Mouse (Mus musculus) embryonic facial prominence, embryonic 11.5 days (tissue): ENCODE results near the gene Crtac1. TPM values are rescaled to one million over a fixed set of nuclear protein-coding genes. Genes with fewer than 3 reads are reported as not detected.

Source experiments
- ATAC-seq: fragments of 200-750 bp; cut with Nextera tagmentation; replicated peaks from 2 replicates; pipeline ENCODE4 v1.8.0; 2017; ENCODE audit warnings: low read depth; ENCODE audit not compliant: insufficient number of reproducible peaks, low FRiP score, low TSS enrichment
- DNase-seq: peaks from one replicate; pipeline ENCODE4 v3.0.0-alpha.2; 2015; ENCODE audit warnings: low spot score
- H3K27ac ChIP-seq: fragments of 300-500 bp; sonication (generic); replicated peaks from 2 replicates; pipeline ENCODE4 v1.5.1; 2014; ENCODE audit warnings: mild to moderate bottlenecking, low read depth, low read length, control low read depth
- H3K27me3 ChIP-seq: fragments of 300-500 bp; sonication (generic); 2 replicates; pipeline ENCODE4 v1.6.1; 2014; ENCODE audit warnings: mild to moderate bottlenecking, low read length, moderate library complexity, mixed read lengths; ENCODE audit not compliant: control insufficient read depth, insufficient read depth
- H3K36me3 ChIP-seq: fragments of 300-500 bp; sonication (generic); replicated peaks from 2 replicates; pipeline ENCODE4 v1.6.1; 2014; ENCODE audit warnings: low read depth, mild to moderate bottlenecking, low read length, moderate library complexity, mixed read lengths; ENCODE audit not compliant: control insufficient read depth, insufficient read depth
- H3K4me1 ChIP-seq: fragments of 300-500 bp; sonication (generic); 2 replicates; pipeline ENCODE4 v1.6.1; 2014; ENCODE audit warnings: low read length, mixed read lengths; ENCODE audit not compliant: control insufficient read depth, insufficient read depth
- H3K4me2 ChIP-seq: fragments of 300-500 bp; sonication (generic); 2 replicates; pipeline ENCODE4 v1.6.1; 2014; ENCODE audit warnings: low read depth, mild to moderate bottlenecking, control low read depth, low read length, moderate library complexity
- H3K4me3 ChIP-seq: fragments of 300-500 bp; sonication (generic); 2 replicates; pipeline ENCODE4 v1.5.1; 2014; ENCODE audit warnings: low read depth, low read length, control low read depth
- H3K9ac ChIP-seq: fragments of 300-500 bp; sonication (generic); replicated peaks from 2 replicates; pipeline ENCODE4 v1.6.1; 2014; ENCODE audit warnings: mild to moderate bottlenecking, control low read depth, low read length
- H3K9me3 ChIP-seq: fragments of 300-500 bp; sonication (generic); replicated peaks from 2 replicates; pipeline ENCODE4 v1.6.1; 2016; ENCODE audit warnings: mild to moderate bottlenecking, low read length, inconsistent platforms, mixed read lengths; ENCODE audit not compliant: control insufficient read depth
- WGBS: fragments of 180-500 bp; shearing (Covaris S2); extraction: QIAGEN DNeasy Blood & Tissue Kit; methylation state at CpG from one replicate; pipeline ENCODE4 v1.1.7; 2014; 5-methylcytosine and 5-hydroxymethylcytosine counted together
- polyA plus RNA-seq: library from polyadenylated mRNA; unstranded; fragments of >200 nt; fragmentation: Nextera tagmentation; extraction: Ambion mirVana; gene quantifications from 2 replicates; pipeline ENCODE4 v1.2.1, GENCODE M21; 2014

Gene Crtac1
- polyA plus RNA-seq = 5.8 and 8.4 TPM in 2 replicates

GRCm38 (mm10) chr19:42431485-42432190, at the start of gene Crtac1:
Gene Crtac1, minus strand, starts transcription at chr19:42431783.
- WGBS = under 1% methylated on average over 67 of the region's 88 CpGs
- Histone ChIP-seq H3K27me3 (peaks cover 43% of the 10 kb centered on the region), H3K27ac (peak within 1 kb of the TSS; percentile 28; the same call in 1 of the 2 replicates), H3K4me1 (no peaks in the 10 kb centered on the region; the same call in 1 of the 2 replicates), H3K9me3 (no peaks in the 10 kb centered on the region), H3K4me2 (peak within 1 kb of the TSS; percentile 99), H3K4me3 (peak within 1 kb of the TSS; percentile 66), H3K36me3 (no peaks in the 10 kb centered on the region), H3K9ac (peak within 1 kb of the TSS; percentile 63)
- peak; percentile 91 for DNase-seq
- peak; percentile 93 for ATAC-seq

- Histone ChIP-seq H3K9ac (no peak overlapping the region), H3K27ac (no peak overlapping the region), H3K27me3 (no peaks in the 10 kb centered on the region), H3K9me3 (no peaks in the 10 kb centered on the region), H3K36me3 (no peaks in the 10 kb centered on the region), H3K4me1 (no peaks in the 10 kb centered on the region), H3K4me2 (no peak overlapping the region), H3K4me3 (no peak overlapping the region)
- no peak for ATAC-seq
- WGBS = 50% methylated on average over 12 of the region's 12 CpGs
- DNase-seq = no peak
Observed at GRCm38 (mm10) chr19:42478303-42478702, 46.7 kb upstream of the Crtac1 start.

GRCm38 (mm10) chr19:42477769-42478168, 46.2 kb upstream of the Crtac1 start:
- WGBS = 82% methylated on average over 5 of the region's 5 CpGs
- no peaks in the 10 kb centered on the region for H3K9me3 ChIP-seq
- DNase-seq (no peak), ATAC-seq (no peak)
- H3K4me1 ChIP-seq = no peaks in the 10 kb centered on the region
- H3K4me3 ChIP-seq = no peak overlapping the region
- no peaks in the 10 kb centered on the region for H3K36me3 ChIP-seq
- H3K9ac ChIP-seq = no peak overlapping the region
- H3K4me2 ChIP-seq = no peak overlapping the region
- no peaks in the 10 kb centered on the region for H3K27me3 ChIP-seq
- H3K27ac ChIP-seq = no peak overlapping the region

GRCm38 (mm10) chr19:42472831-42473230, 41.2 kb upstream of the Crtac1 start:
- Histone ChIP-seq H3K4me1 (no peaks in the 10 kb centered on the region), H3K27me3 (no peaks in the 10 kb centered on the region), H3K4me2 (no peak overlapping the region), H3K9ac (no peak overlapping the region), H3K4me3 (no peak overlapping the region), H3K9me3 (no peaks in the 10 kb centered on the region), H3K36me3 (no peaks in the 10 kb centered on the region), H3K27ac (no peak overlapping the region)
- WGBS = 26% methylated on average over 11 of the region's 11 CpGs
- no peak for ATAC-seq
- DNase-seq = peak; percentile 77

- H3K4me3 ChIP-seq = no peak overlapping the region
- no peak overlapping the region for H3K4me2 ChIP-seq
- no peak overlapping the region for H3K9ac ChIP-seq
- H3K36me3 ChIP-seq = no peaks in the 10 kb centered on the region
- H3K4me1 ChIP-seq = no peaks in the 10 kb centered on the region
- WGBS = 74% methylated on average over 4 of the region's 4 CpGs
- ATAC-seq = no peak
- no peak overlapping the region for H3K27ac ChIP-seq
- H3K9me3 ChIP-seq = no peaks in the 10 kb centered on the region
- DNase-seq = no peak
- H3K27me3 ChIP-seq = no peaks in the 10 kb centered on the region
Observed at GRCm38 (mm10) chr19:42471571-42471970, 40.0 kb upstream of the Crtac1 start.

- no peak overlapping the region for H3K4me3 ChIP-seq
- no peaks in the 10 kb centered on the region for H3K36me3 ChIP-seq
- H3K9ac ChIP-seq = no peak overlapping the region
- H3K27me3 ChIP-seq = no peaks in the 10 kb centered on the region
- no peaks in the 10 kb centered on the region for H3K9me3 ChIP-seq
- H3K4me2 ChIP-seq = no peak overlapping the region
- no peak overlapping the region for H3K27ac ChIP-seq
- WGBS = 43% methylated on average over 6 of the region's 6 CpGs
- ATAC-seq = no peak
- H3K4me1 ChIP-seq = no peaks in the 10 kb centered on the region
- no peak for DNase-seq
Observed at GRCm38 (mm10) chr19:42461851-42462250, 30.3 kb upstream of the Crtac1 start.

- no peak for DNase-seq
Observed at GRCm38 (mm10) chr19:42461353-42461752, 29.8 kb upstream of the Crtac1 start.

GRCm38 (mm10) chr19:42459512-42459911, 27.9 kb upstream of the Crtac1 start:
- no peak overlapping the region for H3K4me3 ChIP-seq
- H3K36me3 ChIP-seq = no peaks in the 10 kb centered on the region
- no peaks in the 10 kb centered on the region for H3K27me3 ChIP-seq
- 86% methylated on average over 8 of the region's 8 CpGs for whole genome bisulfite sequencing
- DNase-seq = no peak
- no peaks in the 10 kb centered on the region for H3K4me1 ChIP-seq
- H3K9me3 ChIP-seq = no peaks in the 10 kb centered on the region
- ATAC-seq = no peak
- no peak overlapping the region for H3K9ac ChIP-seq
- H3K4me2 ChIP-seq = no peak overlapping the region
- no peak overlapping the region for H3K27ac ChIP-seq

More at GRCm38 (mm10) chr19:42461353-42461752, 29.8 kb upstream of the Crtac1 start:
- ATAC-seq = no peak
- Histone ChIP-seq H3K9me3 (no peaks in the 10 kb centered on the region), H3K4me2 (no peak overlapping the region), H3K27ac (no peak overlapping the region), H3K4me3 (no peak overlapping the region), H3K36me3 (no peaks in the 10 kb centered on the region), H3K9ac (no peak overlapping the region), H3K27me3 (no peaks in the 10 kb centered on the region), H3K4me1 (no peaks in the 10 kb centered on the region)
- 41% methylated on average over 9 of the region's 9 CpGs for WGBS
